Comparison of ENCODE assay signal across 13 mouse cellular contexts in genomic region chr9:71812402-71812801, GRCm38 (mm10). TPM values are rescaled to one million over a fixed set of nuclear protein-coding genes. Genes with fewer than 3 reads are reported as not detected.
DNase-seq lines count a peak whose midpoint lies in the region; ATAC-seq and TF ChIP-seq lines count a peak whose summit lies in the region.
"Had no signal": no experiment of that assay in that cellular context is flagged by ENCODE, and none has a peak within 500 bp of the region (broad histone marks: within the 10 kb centered on the region; RNA-seq: fewer than 3 reads in every experiment).

No protein-coding gene starts in this region.

- H3K4me2 ChIP-seq in kidney, embryonic 15.5 days, result no peak overlapping the region
- no peak overlapping the region for H3K4me2 ChIP-seq in kidney, embryonic 14.5 days (replicated peaks; ENCODE audit: low read depth, low read length)
- H3K4me2 ChIP-seq: liver, embryonic 15.5 days; neural tube, embryonic 15.5 days had no signal

- H3K4me1 ChIP-seq in kidney, embryonic 15.5 days, result peaks cover 28% of the 10 kb centered on the region
- peaks cover 8% of the 10 kb centered on the region; the same call in 1 of the 2 replicates for H3K4me1 ChIP-seq in kidney, embryonic 14.5 days (ENCODE audit: control insufficient read depth, insufficient read depth, low read length)
- no peaks in the 10 kb centered on the region for H3K4me1 ChIP-seq in lung, adult 2 months (ENCODE audit: control insufficient read depth, insufficient read depth, low read length)
- H3K4me1 ChIP-seq: liver, embryonic 15.5 days; neural tube, embryonic 15.5 days had no signal

- H3K27ac ChIP-seq in kidney, embryonic 15.5 days, result peak overlapping the region; percentile 74; the same call in 1 of the 2 replicates
- H3K27ac ChIP-seq in kidney, embryonic 14.5 days (ENCODE audit: low read depth, low read length), result no peak overlapping the region
- H3K27ac ChIP-seq: liver, embryonic 15.5 days; neural tube, embryonic 15.5 days had no signal

- no peaks in the 10 kb centered on the region for H3K27me3 ChIP-seq in kidney, embryonic 15.5 days
- no peaks in the 10 kb centered on the region for H3K27me3 ChIP-seq in kidney, embryonic 14.5 days (ENCODE audit: control insufficient read depth, insufficient read depth, low read length)
- H3K27me3 ChIP-seq: liver, embryonic 15.5 days; neural tube, embryonic 15.5 days had no signal

- DNase-seq in embryo, embryonic 10 days (ENCODE audit: low spot score), result peak; percentile 47
- DNase-seq in embryo, embryonic 10.5 days (ENCODE audit: low spot score), result no peak
- DNase-seq in lung, postnatal 10 days, result peak; percentile 68
- no peak for DNase-seq in lung, adult 2 months
- peak; percentile 44 for DNase-seq in retina, postnatal 1 day
- DNase-seq: cerebellum, adult 9-11 months; heart, postnatal 10 days had no signal

- no peak for TF ChIP-seq CTCF in lung, adult 2 months (IDR thresholded peaks at IDR 0.05; ENCODE audit: insufficient read depth, low read length)

- ATAC-seq in kidney, embryonic 15.5 days (replicated peaks; ENCODE audit: low FRiP score), result no peak
- no peak for ATAC-seq in kidney, embryonic 14.5 days (ENCODE audit: low FRiP score, low TSS enrichment)
- ATAC-seq in granulocyte monocyte progenitor cell, adult 5-6 weeks (replicated peaks; ENCODE audit: poor library complexity, severe bottlenecking), result no peak

- H3K36me3 ChIP-seq in kidney, embryonic 15.5 days, result no peaks in the 10 kb centered on the region
- H3K36me3 ChIP-seq in kidney, embryonic 14.5 days (ENCODE audit: control insufficient read depth, insufficient read depth, low read length), result no peaks in the 10 kb centered on the region
- H3K36me3 ChIP-seq: G1E; liver, embryonic 15.5 days; neural tube, embryonic 15.5 days had no signal

- no peak overlapping the region for H3K9ac ChIP-seq in kidney, embryonic 15.5 days
- H3K9ac ChIP-seq in kidney, embryonic 14.5 days (ENCODE audit: low read depth, low read length), result no peak overlapping the region
- H3K9ac ChIP-seq: liver, embryonic 15.5 days; neural tube, embryonic 15.5 days had no signal

- WGBS in kidney, embryonic 15.5 days, result 24% methylated on average over 4 of the region's 4 CpGs
- WGBS in kidney, embryonic 14.5 days, result 34% methylated on average over 4 of the region's 4 CpGs
- 36% methylated on average over 4 of the region's 4 CpGs for WGBS in lung, adult 2 months

- TF ChIP-seq POLR2A in lung, adult 2 months (IDR thresholded peaks at IDR 0.05; ENCODE audit: borderline replicate concordance, extremely low read depth, low read depth, low read length), result no peak

- no peaks in the 10 kb centered on the region for H3K9me3 ChIP-seq in kidney, embryonic 15.5 days (replicated peaks)
- no peaks in the 10 kb centered on the region for H3K9me3 ChIP-seq in kidney, embryonic 14.5 days (ENCODE audit: control insufficient read depth, low read length)
- H3K9me3 ChIP-seq: G1E; liver, embryonic 15.5 days; neural tube, embryonic 15.5 days had no signal

- no peak overlapping the region for H3K4me3 ChIP-seq in kidney, embryonic 15.5 days (replicated peaks)
- H3K4me3 ChIP-seq in kidney, embryonic 14.5 days (ENCODE audit: low read length), result no peak overlapping the region
- H3K4me3 ChIP-seq in lung, adult 2 months (replicated peaks; ENCODE audit: extremely low read depth, low read depth, low read length), result no peak overlapping the region
- H3K4me3 ChIP-seq: liver, embryonic 15.5 days; neural tube, embryonic 15.5 days had no signal

RNA-seq across cellular contexts. Expression of gene Cgnl1, which starts 41.0 kb away (rescaled TPM):
- polyA plus RNA-seq in kidney, embryonic 15.5 days (2015; fragmentation: Nextera tagmentation; extraction: Ambion mirVana), result 27.3 and 30.6 TPM in 2 replicates
- polyA plus RNA-seq in kidney, embryonic 14.5 days (2014; fragmentation: Nextera tagmentation; extraction: Ambion mirVana), result 19.3 and 24.2 TPM in 2 replicates
- 19.3 and 32.9 TPM in 2 replicates for polyA plus RNA-seq in lung, adult 2 months (2012; rRNA removed)
- 0.09 TPM in 1 of 2 replicates, not detected in the other for total RNA-seq in granulocyte monocyte progenitor cell, adult 5-6 weeks (2014; fragmentation: Nextera tagmentation)
- 2.4 TPM in 1 of 2 replicates, not detected in the other for total RNA-seq in granulocyte monocyte progenitor cell, adult 5-6 weeks (2017)

Comparison
In these comparisons a context has a peak if more than half of its experiments do, and no peak if none do; other contexts are left out.
1. DNase-seq: peak in embryo, embryonic 10 days (single experiment), lung, postnatal 10 days (single experiment) and retina, postnatal 1 day (single experiment); none in embryo, embryonic 10.5 days (single experiment) and lung, adult 2 months (single experiment).